Mouse (Mus musculus): ENCODE measurements around the gene Rbbp9. TPM values are rescaled to one million over a fixed set of nuclear protein-coding genes. Genes with fewer than 3 reads are reported as not detected.

Gene Rbbp9
- polyA plus RNA-seq, 1 experiment from 2014 or later, result 53.8 TPM

- DNase-seq (ENCODE audit: low spot score), result no peak
- 77% methylated on average over 6 of the region's 6 CpGs for WGBS
- Histone ChIP-seq H3K27ac (no peak overlapping the region), H3K9me3 (no peaks in the 10 kb centered on the region), H3K4me3 (no peak overlapping the region), H3K4me1 (no peaks in the 10 kb centered on the region), H3K36me3 (peaks cover 71% of the 10 kb centered on the region), H3K27me3 (ENCODE audit: insufficient read depth, poor library complexity, severe bottlenecking) (no peaks in the 10 kb centered on the region)
These were observed 6.0 kb downstream of the Rbbp9 start for GRCm38 (mm10) chr2:144544630-144545029.

GRCm38 (mm10) chr2:144543670-144544069 lies 7.0 kb downstream of the Rbbp9 start:
- peaks cover 81% of the 10 kb centered on the region for H3K36me3 ChIP-seq
- no peak overlapping the region for H3K27ac ChIP-seq
- WGBS, result 75% methylated on average over 6 of the region's 6 CpGs

DNA sequence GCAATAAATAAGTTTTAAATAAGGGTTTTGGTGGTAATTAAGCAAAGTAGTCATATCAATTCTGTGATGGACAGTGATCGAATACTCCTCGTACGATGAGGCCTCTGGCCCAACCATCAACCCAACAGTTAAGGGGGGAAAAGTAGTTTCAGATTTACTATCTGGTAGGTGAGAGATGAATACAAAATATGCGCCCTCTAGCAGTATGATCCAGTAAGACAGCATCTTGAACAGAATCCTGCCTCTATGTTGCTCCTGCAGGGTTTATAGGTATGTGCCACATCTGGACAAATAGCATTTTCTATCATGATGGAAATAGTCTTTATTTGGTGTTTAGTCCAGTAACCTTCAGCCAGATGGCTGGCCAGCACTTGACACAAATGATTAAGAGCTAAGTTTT lies 9.4 kb downstream of the Rbbp9 start:
- Histone ChIP-seq H3K4me3 (no peak overlapping the region), H3K27me3 (ENCODE audit: insufficient read depth, poor library complexity, severe bottlenecking) (no peaks in the 10 kb centered on the region), H3K36me3 (peaks cover 85% of the 10 kb centered on the region), H3K27ac (no peak overlapping the region), H3K4me1 (no peaks in the 10 kb centered on the region), H3K9me3 (no peaks in the 10 kb centered on the region)
- 90% methylated on average over 4 of the region's 4 CpGs for WGBS
- no peak for DNase-seq (ENCODE audit: low spot score)

More at GRCm38 (mm10) chr2:144543670-144544069, 7.0 kb downstream of the Rbbp9 start:
- no peak for DNase-seq (ENCODE audit: low spot score)
- Histone ChIP-seq H3K9me3 (no peaks in the 10 kb centered on the region), H3K4me3 (no peak overlapping the region), H3K27me3 (ENCODE audit: insufficient read depth, poor library complexity, severe bottlenecking) (no peaks in the 10 kb centered on the region), H3K4me1 (no peaks in the 10 kb centered on the region)

DNA sequence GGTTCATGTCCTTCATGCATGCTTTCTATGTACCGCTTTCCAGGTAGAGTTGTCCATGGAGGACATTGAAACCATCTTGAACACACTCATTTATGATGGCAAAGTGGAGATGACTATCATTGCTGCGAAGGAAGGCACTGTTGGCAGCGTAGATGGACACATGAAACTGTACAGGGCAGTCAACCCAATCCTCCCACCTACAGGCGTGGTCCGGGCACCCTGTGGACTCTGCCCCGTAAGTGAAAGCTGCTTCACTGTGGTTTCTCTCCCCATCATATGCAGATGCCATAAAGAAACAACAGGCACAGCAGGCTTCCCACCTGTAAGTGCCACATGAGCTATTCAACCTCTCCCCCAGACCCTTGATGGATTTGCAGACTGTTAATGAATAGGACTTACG lies 13.5 kb downstream of the Rbbp9 start:
- Histone ChIP-seq H3K36me3 (peaks cover 94% of the 10 kb centered on the region), H3K4me3 (no peak overlapping the region), H3K4me1 (no peaks in the 10 kb centered on the region), H3K9me3 (no peaks in the 10 kb centered on the region), H3K27ac (no peak overlapping the region), H3K27me3 (ENCODE audit: insufficient read depth, poor library complexity, severe bottlenecking) (no peaks in the 10 kb centered on the region)
- 93% methylated on average over 7 of the region's 7 CpGs for WGBS
- DNase-seq (ENCODE audit: low spot score), result no peak

- Histone ChIP-seq H3K36me3 (peaks cover 16% of the 10 kb centered on the region), H3K4me1 (peaks cover 8% of the 10 kb centered on the region), H3K9me3 (no peaks in the 10 kb centered on the region), H3K27ac (peak overlapping the region; percentile 93), H3K27me3 (ENCODE audit: insufficient read depth, poor library complexity, severe bottlenecking) (no peaks in the 10 kb centered on the region), H3K4me3 (peak overlapping the region; percentile 97)
- WGBS, result under 1% methylated on average over 25 of the region's 25 CpGs
- no peak for DNase-seq (ENCODE audit: low spot score)
These were observed 22.9 kb downstream of the Rbbp9 start for GRCm38 (mm10) chr2:144527821-144528174.

- 1% methylated on average over 56 of the region's 56 CpGs for WGBS
- Histone ChIP-seq H3K4me1 (peaks cover 8% of the 10 kb centered on the region), H3K4me3 (peak within 1 kb of the TSS; percentile 97), H3K9me3 (no peaks in the 10 kb centered on the region), H3K27ac (peak within 1 kb of the TSS; percentile 93), H3K27me3 (ENCODE audit: insufficient read depth, poor library complexity, severe bottlenecking) (no peaks in the 10 kb centered on the region), H3K36me3 (peaks cover 11% of the 10 kb centered on the region)
- peak; percentile 99 for DNase-seq (ENCODE audit: low spot score)
These were observed 23.5 kb downstream of the Rbbp9 start, which contains the start of the genes Dzank1 and Polr3f for GRCm38 (mm10) chr2:144526981-144527820. TSS of gene Dzank1 (minus strand) at chr2:144527414. TSS of gene Polr3f (plus strand) at chr2:144527718.

- Histone ChIP-seq H3K9me3 (no peaks in the 10 kb centered on the region), H3K4me3 (no peak overlapping the region), H3K27me3 (ENCODE audit: insufficient read depth, poor library complexity, severe bottlenecking) (no peaks in the 10 kb centered on the region), H3K36me3 (0 out of 2 replicates have a peak, but pooled peaks cover 2% of the 10 kb centered on the region), H3K27ac (no peak overlapping the region), H3K4me1 (peaks cover 8% of the 10 kb centered on the region)
- no peak for DNase-seq (ENCODE audit: low spot score)
- 53% methylated on average over 10 of the region's 10 CpGs for WGBS
These were observed 24.8 kb downstream of the Rbbp9 start for GRCm38 (mm10) chr2:144525856-144526255.

DNA sequence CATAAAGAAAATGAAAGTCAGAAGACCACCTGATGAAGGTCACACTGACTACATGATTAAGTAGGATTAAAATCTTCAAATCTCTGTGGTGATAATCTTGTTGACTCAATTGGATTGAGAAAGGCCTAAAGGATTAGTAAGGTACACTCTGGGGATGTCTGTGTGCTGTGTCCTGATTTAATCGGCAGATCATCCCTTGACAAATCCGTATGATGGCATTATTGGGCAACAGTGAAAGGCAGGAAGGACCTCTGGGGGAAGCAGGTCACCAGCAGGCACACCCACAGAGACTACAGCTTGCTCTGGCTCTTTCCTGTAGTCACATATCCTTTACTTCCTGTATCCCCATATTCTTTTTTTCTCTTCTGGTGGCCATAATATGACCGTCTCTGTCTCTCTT lies 30.9 kb downstream of the Rbbp9 start:
- no peak for DNase-seq (ENCODE audit: low spot score)
- 69% methylated on average over 3 of the region's 3 CpGs for WGBS
- H3K36me3 ChIP-seq, result no peaks in the 10 kb centered on the region
- H3K27ac ChIP-seq, result no peak overlapping the region
- no peak overlapping the region for H3K4me3 ChIP-seq
- no peaks in the 10 kb centered on the region for H3K27me3 ChIP-seq (ENCODE audit: insufficient read depth, poor library complexity, severe bottlenecking)
- H3K9me3 ChIP-seq, result no peaks in the 10 kb centered on the region
- H3K4me1 ChIP-seq, result 0 out of 2 replicates have a peak, but pooled peaks cover 3% of the 10 kb centered on the region

- Histone ChIP-seq H3K9me3 (no peaks in the 10 kb centered on the region), H3K4me1 (0 out of 2 replicates have a peak, but pooled peaks cover 3% of the 10 kb centered on the region), H3K4me3 (no peak overlapping the region), H3K27me3 (ENCODE audit: insufficient read depth, poor library complexity, severe bottlenecking) (no peaks in the 10 kb centered on the region), H3K36me3 (no peaks in the 10 kb centered on the region), H3K27ac (no peak overlapping the region)
- DNase-seq (ENCODE audit: low spot score), result peak; percentile 16
- 84% methylated on average over 3 of the region's 3 CpGs for WGBS
These were observed 36.0 kb downstream of the Rbbp9 start for GRCm38 (mm10) chr2:144514619-144515018.

GRCm38 (mm10) chr2:144502134-144502533 lies 48.5 kb downstream of the Rbbp9 start:
- H3K27me3 ChIP-seq (ENCODE audit: insufficient read depth, poor library complexity, severe bottlenecking), result no peaks in the 10 kb centered on the region
- no peaks in the 10 kb centered on the region for H3K9me3 ChIP-seq
- H3K4me1 ChIP-seq, result no peaks in the 10 kb centered on the region
- no peak for DNase-seq (ENCODE audit: low spot score)
- H3K27ac ChIP-seq, result no peak overlapping the region
- 87% methylated on average over 6 of the region's 6 CpGs for WGBS
- H3K36me3 ChIP-seq, result no peaks in the 10 kb centered on the region
- H3K4me3 ChIP-seq, result no peak overlapping the region

Other genes starting within 250 kb of the Rbbp9 start
- gene Ovol2, start 218.7 kb downstream of the Rbbp9 start, polyA plus RNA-seq (2016; fragmentation: Nextera tagmentation; extraction: Ambion mirVana), result 0.60 TPM in 1 of 2 replicates, not detected in the other
- 35.3 and 40.7 TPM in 2 replicates for gene Kat14, start 181.9 kb downstream of the Rbbp9 start, polyA plus RNA-seq (2016; fragmentation: Nextera tagmentation; extraction: Ambion mirVana)
- gene Pet117, start 181.9 kb downstream of the Rbbp9 start, polyA plus RNA-seq (2016; fragmentation: Nextera tagmentation; extraction: Ambion mirVana), result not detected in 2 replicates
- gene Dzank1, start 23.5 kb downstream of the Rbbp9 start, polyA plus RNA-seq (2016; fragmentation: Nextera tagmentation; extraction: Ambion mirVana), result 0.45 and 0.62 TPM in 2 replicates
- gene Polr3f, start 23.2 kb downstream of the Rbbp9 start, polyA plus RNA-seq (2016; fragmentation: Nextera tagmentation; extraction: Ambion mirVana), result 23.6 and 24.2 TPM in 2 replicates
- 68.4 and 77.7 TPM in 2 replicates for gene Sec23b, start 5.4 kb upstream of the Rbbp9 start, polyA plus RNA-seq (2016; fragmentation: Nextera tagmentation; extraction: Ambion mirVana)
- gene Smim26, start 43.2 kb upstream of the Rbbp9 start, polyA plus RNA-seq (2016; fragmentation: Nextera tagmentation; extraction: Ambion mirVana), result 36.1 and 43.0 TPM in 2 replicates
- gene Dtd1, start 49.0 kb upstream of the Rbbp9 start, polyA plus RNA-seq (2016; fragmentation: Nextera tagmentation; extraction: Ambion mirVana), result 32.2 and 37.1 TPM in 2 replicates